Mouse (Mus musculus) G1E (cell line): ENCODE measurements around the gene Mpdu1.

Experiments used
- CTCF ChIP-seq: IDR thresholded peaks from 2 replicates; pipeline ENCODE4 v1.5.1; 2012; ENCODE audit warnings: low read depth, low read length, inconsistent platforms, mixed read lengths
- GATA1 ChIP-seq: IDR thresholded peaks from 2 replicates; pipeline ENCODE4 v1.6.1; 2012; ENCODE audit warnings: borderline replicate concordance, low read length, inconsistent platforms, mixed read lengths
- POLR2AphosphoS5 ChIP-seq: IDR thresholded peaks from 2 replicates; pipeline ENCODE4 v1.6.1; 2012; ENCODE audit warnings: low read depth, low read length, inconsistent platforms; ENCODE audit not compliant: insufficient replicate concordance
- TAL1 ChIP-seq: conservative IDR thresholded peaks from 2 replicates; pipeline ENCODE4 v1.6.1; 2012; ENCODE audit warnings: low read depth, low read length, inconsistent platforms, mixed read lengths

DNA sequence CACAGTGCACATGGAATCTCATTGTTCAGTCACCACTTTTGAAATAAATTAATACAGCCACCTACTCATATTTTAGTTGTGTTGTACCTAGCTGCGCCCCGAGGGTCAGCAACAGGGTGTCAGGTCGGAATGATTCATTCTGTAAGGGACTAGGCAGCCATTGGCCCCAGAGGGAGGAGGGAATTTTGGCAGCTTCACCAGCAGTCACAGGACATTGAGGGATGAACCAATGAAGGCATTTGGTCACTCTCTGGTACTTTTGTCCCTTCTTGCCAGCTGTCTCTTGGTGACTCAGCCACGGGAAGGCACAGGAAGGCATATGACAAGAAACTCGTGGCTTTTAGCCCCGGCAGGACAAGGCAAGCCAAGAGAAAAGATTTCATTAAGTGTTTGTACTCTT lies 1.4 kb upstream of the Mpdu1 start:
- no peak for TF ChIP-seq CTCF
- no peak for TF ChIP-seq GATA1
- no peak for TF ChIP-seq TAL1
- TF ChIP-seq POLR2AphosphoS5, result no peak
